Mouse (Mus musculus) spleen, adult 2 months (tissue): ENCODE data around the gene Zfp108. TPM values are rescaled to one million over a fixed set of nuclear protein-coding genes. Genes with fewer than 3 reads are reported as not detected.

Experiments used
- DNase-seq, 2 experiments: peaks; one replicate each; pipeline versions ENCODE4 v3.0.0 to v3.0.0-alpha.2; 2012 to 2021; ENCODE audit warnings: low spot score in 2 of 2, low read depth in 1 of 2
- H3K27ac ChIP-seq: fragments of 200-500 bp; 2 replicates; pipeline ENCODE4 v1.5.1; 2012; ENCODE audit warnings: low read length, inconsistent platforms; ENCODE audit not compliant: insufficient read depth
- H3K27me3 ChIP-seq: fragments of 200-500 bp; 2 replicates; pipeline ENCODE4 v1.6.1; 2012; ENCODE audit warnings: mild to moderate bottlenecking, moderate library complexity, low read length, inconsistent platforms; ENCODE audit not compliant: control insufficient read depth, insufficient read depth
- H3K36me3 ChIP-seq: fragments of 200-500 bp; 2 replicates; pipeline ENCODE4 v1.6.1; 2012; ENCODE audit warnings: mild to moderate bottlenecking, low read length, inconsistent platforms; ENCODE audit not compliant: control insufficient read depth, insufficient read depth
- H3K4me1 ChIP-seq: fragments of 200-500 bp; 2 replicates; pipeline ENCODE4 v1.6.1; 2011; ENCODE audit warnings: inconsistent platforms; ENCODE audit not compliant: control insufficient read depth, insufficient read depth, insufficient read length
- H3K4me3 ChIP-seq: fragments of 200-500 bp; 2 replicates; pipeline ENCODE4 v1.5.1; 2011; ENCODE audit warnings: mild to moderate bottlenecking, inconsistent platforms; ENCODE audit not compliant: insufficient read depth, insufficient read length; ENCODE audit errors: extremely low read depth
- CTCF ChIP-seq: fragments of 200-500 bp; IDR thresholded peaks from 2 replicates; pipeline ENCODE4 v1.5.1; 2011; ENCODE audit warnings: mild to moderate bottlenecking, inconsistent platforms; ENCODE audit not compliant: insufficient read depth, insufficient read length, insufficient replicate concordance; ENCODE audit errors: extremely low read depth
- POLR2A ChIP-seq: fragments of 200-500 bp; IDR thresholded peaks from 2 replicates; pipeline ENCODE4 v1.6.1; 2011; ENCODE audit warnings: low read depth, low read length, inconsistent platforms
- WGBS: fragments of 180-500 bp; shearing (Covaris S2); methylation state at CpG from one replicate; pipeline ENCODE4 v1.1.7; 2018; 5-methylcytosine and 5-hydroxymethylcytosine counted together
- polyA plus RNA-seq: library from polyadenylated mRNA; depleted of rRNA; stranded (reverse); fragments of >200 nt; gene quantifications from 2 replicates; pipeline ENCODE4 v1.2.3, GENCODE M21; 2012; rRNA removed

Zfp108 gene
- polyA plus RNA-seq, 1 experiment = 0.16 TPM

GRCm38 (mm10) chr7:24299823-24300481, 45.4 kb downstream of the Zfp108 start:
- Histone ChIP-seq H3K27me3 (no peaks in the 10 kb centered on the region), H3K4me3 (peak overlapping the region; percentile 19; the same call in 1 of the 2 replicates), H3K36me3 (peaks cover 7% of the 10 kb centered on the region), H3K4me1 (0 out of 2 replicates have a peak, but pooled peaks cover 4% of the 10 kb centered on the region), H3K27ac (no peak overlapping the region)
- no peak for DNase-seq
- 2% methylated on average over 18 of the region's 18 CpGs for WGBS
- TF ChIP-seq POLR2A (no peak), CTCF (no peak)

GRCm38 (mm10) chr7:24300771-24301282, 46.2 kb downstream of the Zfp108 start, which contains the start of gene Zfp61:
Gene Zfp61, minus strand, starts transcription at chr7:24301232.
- Histone ChIP-seq H3K36me3 (peaks cover 7% of the 10 kb centered on the region), H3K4me1 (0 out of 2 replicates have a peak, but pooled peaks cover 4% of the 10 kb centered on the region), H3K4me3 (no peak within 1 kb of the TSS; the same call in 1 of the 2 replicates), H3K27me3 (no peaks in the 10 kb centered on the region), H3K27ac (0 out of 2 replicates have a peak within 1 kb of the TSS, but pooled peaks have one; percentile 3)
- no peak for DNase-seq
- WGBS = 10% methylated on average over 13 of the region's 13 CpGs
- TF ChIP-seq CTCF = no peak
- TF ChIP-seq POLR2A = no peak

Other genes starting within 250 kb of the Zfp108 start
- gene Vmn1r183, start 201.5 kb upstream of the Zfp108 start, polyA plus RNA-seq = not detected in 2 replicates
- 9.7 and 11.0 TPM in 2 replicates for gene Zfp180, start 172.9 kb upstream of the Zfp108 start, polyA plus RNA-seq
- 0.25 and 0.45 TPM in 2 replicates for gene Zfp112, start 142.5 kb upstream of the Zfp108 start, polyA plus RNA-seq
- gene Zfp235, start 120.6 kb upstream of the Zfp108 start, polyA plus RNA-seq = 2.5 and 6.0 TPM in 2 replicates
- 0.07 and 0.13 TPM in 2 replicates for gene Zfp114, start 79.7 kb upstream of the Zfp108 start, polyA plus RNA-seq
- 0.42 and 0.56 TPM in 2 replicates for gene Zfp111, start 43.4 kb upstream of the Zfp108 start, polyA plus RNA-seq
- 0.48 and 0.65 TPM in 2 replicates for gene Zfp109, start 17.2 kb upstream of the Zfp108 start, polyA plus RNA-seq
- 0.18 and 0.49 TPM in 2 replicates for gene Zfp93, start 15.6 kb downstream of the Zfp108 start, polyA plus RNA-seq
- 3.1 and 4.7 TPM in 2 replicates for gene Zfp61, start 46.4 kb downstream of the Zfp108 start, polyA plus RNA-seq
- gene Zfp94, start 61.9 kb downstream of the Zfp108 start, polyA plus RNA-seq = 6.5 and 8.2 TPM in 2 replicates
- 0.18 and 0.26 TPM in 2 replicates for gene Tescl, start 79.1 kb downstream of the Zfp108 start, polyA plus RNA-seq
- gene Lypd5, start 94.4 kb downstream of the Zfp108 start, polyA plus RNA-seq = not detected in 2 replicates
- 102 and 133 TPM in 2 replicates for gene Kcnn4, start 115.5 kb downstream of the Zfp108 start, polyA plus RNA-seq
- gene Smg9, start 144.8 kb downstream of the Zfp108 start, polyA plus RNA-seq = 55.7 and 83.3 TPM in 2 replicates
- gene Irgc1, start 197.5 kb downstream of the Zfp108 start, polyA plus RNA-seq = 6.5 and 19.9 TPM in 2 replicates
- gene Plaur, start 207.7 kb downstream of the Zfp108 start, polyA plus RNA-seq = 51.2 and 58.6 TPM in 2 replicates
- gene Cadm4, start 227.2 kb downstream of the Zfp108 start, polyA plus RNA-seq = 33.1 and 34.5 TPM in 2 replicates